Mouse (Mus musculus) heart, postnatal 36 days (tissue): ENCODE measurements around the gene Smarcd3. TPM values are rescaled to one million over a fixed set of nuclear protein-coding genes. Genes with fewer than 3 reads are reported as not detected.
"Not testable (repeated sequence)": the region's sequence is repeated elsewhere in the genome, so short reads cannot be mapped to it uniquely, and the experiment has no call there.

ENCODE experiments used
- DNase-seq, 2 experiments: peaks; one replicate each; pipeline ENCODE4 v3.0.0; 2021 to 2022
- intact Hi-C: fragments of 180-260 bp; cut with DNase I; formaldehyde crosslinking; loops from one replicate; pipeline ENCODE4 v1.15.1; 2025
- microRNA-seq, 2 experiments: library from miRNA; unstranded; fragments of <30 nt; microRNA quantifications; one replicate each; pipeline ENCODE4 v1.2.0; 2021; ENCODE audit warnings: borderline number of aligned reads in 2 of 2
- total RNA-seq, 2 experiments: library from RNA; stranded (reverse); gene quantifications; 2 replicates each; pipeline ENCODE4 v1.2.3; 2021

The Smarcd3 gene
- total RNA-seq, 2 experiments from 2014 or later: 63.2 to 64.5 TPM

DNA sequence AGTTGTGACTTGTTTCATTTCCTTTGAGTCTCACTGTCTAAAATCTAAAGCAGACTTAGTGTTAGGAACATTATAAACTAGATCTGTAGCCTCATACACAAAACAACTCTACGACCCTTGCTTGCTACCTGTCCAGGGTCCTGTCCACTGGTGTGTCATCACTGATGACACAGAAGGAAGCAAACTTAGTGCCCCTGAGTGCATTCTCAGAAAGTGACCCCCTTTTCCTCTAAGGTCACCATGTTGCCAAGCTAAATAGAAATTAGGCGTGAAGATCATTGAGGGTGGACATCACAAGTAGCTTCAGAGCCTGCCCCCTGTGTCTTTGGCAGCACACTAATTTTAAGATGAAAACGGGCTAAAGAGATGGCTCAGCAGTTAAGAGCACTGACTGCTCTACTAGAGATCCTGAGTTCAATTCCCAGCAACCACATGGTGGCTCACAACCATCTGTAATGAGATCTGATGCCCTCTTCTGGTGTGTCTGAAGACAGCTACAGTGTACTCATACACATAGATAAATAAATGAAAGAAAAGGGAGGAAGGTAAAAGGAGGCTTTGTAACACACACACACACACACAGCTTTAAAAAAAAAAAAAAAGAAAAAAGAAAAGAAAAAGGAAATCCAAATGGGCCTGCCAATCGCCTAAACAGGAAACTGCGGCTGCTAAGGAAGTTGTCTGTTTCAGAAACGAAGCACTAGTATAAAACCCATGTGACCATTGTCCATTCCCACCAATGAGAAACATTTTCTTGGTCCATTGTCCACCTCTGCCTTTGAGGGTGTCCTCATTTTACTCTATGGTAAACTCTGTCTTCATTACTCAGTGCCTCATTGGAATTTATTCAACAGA is 45.9 kb downstream of the Smarcd3 start:
- DNase-seq: no peak
- intact Hi-C loops: loop anchor here (5.0 kb wide), 1 partner anchor 151 kb away; no protein-coding TSS in a partner anchor

DNA sequence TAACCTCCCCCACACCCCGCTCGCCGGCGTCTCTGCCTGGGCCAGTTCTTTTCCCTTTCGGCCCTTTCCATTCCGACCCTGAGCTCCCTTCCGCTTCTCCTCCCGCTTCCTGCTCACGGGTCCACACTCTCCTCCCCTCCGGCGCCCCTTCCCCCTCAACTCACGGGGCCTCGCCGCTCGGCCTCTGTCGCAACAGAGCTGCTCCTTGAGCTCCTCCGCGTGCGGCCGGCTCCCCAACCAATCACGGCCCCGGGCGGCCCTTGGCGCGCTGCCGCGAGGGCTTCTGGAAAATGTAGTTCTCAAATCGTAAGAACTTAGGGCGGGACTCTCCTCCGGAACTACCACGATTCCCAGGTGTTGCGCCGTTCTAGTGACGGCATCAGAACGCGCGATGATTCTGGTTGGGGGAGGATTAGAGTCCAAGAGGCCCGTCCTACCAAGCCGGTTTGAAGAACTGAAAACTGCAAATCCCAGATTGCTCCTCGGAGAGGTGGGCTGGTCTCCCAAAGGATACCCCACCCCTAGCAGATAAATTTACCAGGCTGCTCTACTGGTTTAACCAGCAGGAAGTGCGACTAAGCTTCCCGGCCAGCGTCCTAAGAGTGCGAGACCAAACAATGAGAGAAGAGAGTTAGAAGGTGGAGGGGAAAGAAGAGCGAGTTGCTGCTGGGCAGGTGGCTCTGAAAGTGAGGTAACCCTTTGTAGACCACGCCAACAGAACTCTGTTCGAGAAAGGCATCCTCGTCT is 46.9 kb downstream of the Smarcd3 start, which contains the start of gene Abcf2:
Abcf2 (minus strand) TSS at position 285 of the 747 bp plus-strand sequence.
- intact Hi-C loops: loop anchor here (5.0 kb wide), 1 partner anchor 150 kb away; no protein-coding TSS in a partner anchor
- peak; percentile 99 to 100 for DNase-seq

DNA sequence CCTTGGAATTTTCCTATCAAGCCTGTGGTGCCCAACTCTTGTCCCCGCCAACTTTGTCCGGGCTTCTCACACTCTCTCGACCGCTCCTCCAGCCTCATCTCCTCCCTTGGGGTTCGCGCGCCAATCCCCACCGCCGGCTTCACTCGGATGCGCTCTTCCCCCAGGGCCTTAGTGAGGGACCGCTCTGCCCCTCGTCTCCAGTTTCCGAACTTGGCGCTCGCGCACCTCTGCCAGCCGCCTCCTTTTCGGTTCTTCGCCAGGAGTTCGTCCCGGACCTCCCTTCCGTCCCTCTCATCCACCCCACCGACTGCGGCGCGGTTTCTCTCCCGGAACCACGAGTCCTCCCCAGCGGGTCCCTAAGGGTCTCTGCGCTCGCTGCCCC is 47.4 kb downstream of the Smarcd3 start:
- no peak for DNase-seq
- intact Hi-C loops: loop anchor here (5.0 kb wide), 1 partner anchor 149 kb away; no protein-coding TSS in a partner anchor

DNA sequence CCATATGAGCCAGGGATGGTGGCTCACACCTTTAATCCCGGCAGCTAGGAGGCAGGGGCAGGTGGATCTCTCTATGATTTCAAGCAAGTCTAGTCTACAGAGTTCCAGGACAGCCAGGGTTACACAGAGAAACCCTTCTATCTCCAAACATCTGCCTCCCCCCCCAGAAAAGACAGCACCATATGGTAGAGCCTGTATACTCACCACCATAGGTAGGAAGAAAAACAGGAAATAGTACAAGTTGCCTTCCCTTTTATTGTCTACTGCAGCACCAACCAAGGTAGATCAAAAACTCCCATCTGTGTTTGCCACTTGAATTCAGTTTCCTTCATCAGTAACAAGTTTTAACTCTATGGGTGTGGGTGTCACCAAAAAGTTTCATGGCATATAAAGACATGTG is 48.3 kb downstream of the Smarcd3 start:
- DNase-seq: no peak
- intact Hi-C loops: loop anchor here (5.0 kb wide), 1 partner anchor 149 kb away; no protein-coding TSS in a partner anchor

DNA sequence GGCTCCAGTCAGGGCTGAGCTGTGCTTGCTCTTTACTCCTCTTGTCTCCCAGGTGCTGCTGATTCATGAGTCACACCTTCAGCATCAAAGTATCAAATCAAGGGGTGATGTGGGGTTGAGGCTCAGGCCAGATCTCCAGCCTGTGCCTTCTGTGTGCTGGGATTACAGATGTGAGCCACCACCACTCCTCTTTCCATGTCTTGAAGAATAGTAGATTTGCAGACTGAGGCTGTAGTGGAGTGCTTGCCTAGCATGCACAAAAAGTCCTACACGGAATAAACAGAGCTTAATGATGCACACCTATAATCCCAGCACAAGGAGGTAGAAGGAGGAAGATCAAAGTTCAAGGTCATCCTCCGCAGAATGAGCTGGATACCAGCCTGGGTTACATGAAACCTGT is 67.5 kb downstream of the Smarcd3 start, which contains the start of gene 4931409K22Rik:
4931409K22Rik (minus strand) TSS at position 101 of the 400 bp plus-strand sequence.
- DNase-seq: no peak
- intact Hi-C loops: no loop called here

DNA sequence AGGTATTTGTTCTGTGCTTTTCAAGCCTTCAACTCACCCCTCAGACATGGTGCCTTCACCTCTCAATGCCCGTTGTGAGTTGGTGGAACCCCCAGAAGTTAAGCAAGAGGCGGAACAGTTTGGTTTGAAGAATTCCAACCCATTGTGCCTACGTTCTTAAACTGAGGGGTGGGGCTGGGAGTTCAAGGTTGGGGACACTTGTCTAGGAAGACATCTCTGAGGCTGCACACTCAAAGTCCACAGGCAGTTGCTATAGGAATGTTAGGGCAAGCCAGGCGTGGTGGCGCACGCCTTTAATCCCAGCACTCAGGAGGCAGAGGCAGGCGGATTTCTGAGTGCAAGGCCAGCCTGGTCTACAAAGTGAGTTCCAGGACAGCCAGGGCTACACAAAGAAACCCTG is 68.9 kb downstream of the Smarcd3 start:
- intact Hi-C loops, DNase-seq: not testable (repeated sequence)

DNA sequence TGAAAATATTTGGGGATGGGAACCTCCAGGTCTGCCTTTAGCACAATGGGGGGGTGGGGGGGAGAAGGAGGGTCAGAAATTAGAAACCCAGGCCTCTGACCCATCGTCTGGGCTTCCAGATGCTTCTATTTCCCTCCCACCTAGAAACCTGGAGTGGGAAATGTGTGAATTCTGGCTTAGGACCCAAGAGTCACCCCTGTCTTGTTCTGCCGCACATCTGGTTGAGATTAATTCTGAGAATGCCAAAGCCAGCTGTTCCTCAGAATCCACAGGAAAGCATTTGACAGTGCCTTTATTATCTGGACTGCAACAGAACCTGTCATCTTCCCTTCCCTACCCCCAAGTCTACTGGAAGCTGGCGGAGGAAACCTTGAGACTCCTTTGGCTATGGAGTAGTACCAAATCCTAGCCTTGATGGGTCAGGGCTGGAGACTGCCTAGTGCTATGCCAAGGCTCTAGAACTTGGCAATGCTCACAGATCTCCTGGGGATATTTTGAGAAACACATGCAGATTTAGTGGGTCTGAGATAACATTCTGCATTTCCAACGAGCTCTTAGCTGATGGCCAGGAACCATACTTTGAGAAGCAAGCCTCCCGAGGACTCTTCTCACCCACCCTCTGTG is 70.5 kb downstream of the Smarcd3 start:
- intact Hi-C loops: no loop called here
- no peak for DNase-seq

DNA sequence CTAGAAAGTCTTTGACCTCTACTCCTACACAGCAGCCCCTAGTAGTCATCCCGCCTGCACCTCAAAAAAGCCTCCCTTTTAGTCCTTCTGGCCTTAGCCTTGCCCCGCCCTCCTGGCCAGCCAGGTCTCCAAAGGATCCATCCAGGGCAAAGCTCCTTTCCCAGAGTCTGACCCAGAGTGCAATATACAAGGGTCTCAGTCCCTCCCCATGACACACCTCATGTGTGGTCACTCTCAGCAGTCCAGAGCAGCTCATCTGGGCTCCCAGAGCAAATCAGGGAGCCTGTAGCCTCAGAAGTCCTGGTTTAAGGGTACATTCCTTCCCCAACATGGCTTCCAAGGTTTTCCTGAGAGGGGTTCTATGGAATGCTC is 72.9 kb downstream of the Smarcd3 start:
- no peak for DNase-seq
- intact Hi-C loops: no loop called here

DNA sequence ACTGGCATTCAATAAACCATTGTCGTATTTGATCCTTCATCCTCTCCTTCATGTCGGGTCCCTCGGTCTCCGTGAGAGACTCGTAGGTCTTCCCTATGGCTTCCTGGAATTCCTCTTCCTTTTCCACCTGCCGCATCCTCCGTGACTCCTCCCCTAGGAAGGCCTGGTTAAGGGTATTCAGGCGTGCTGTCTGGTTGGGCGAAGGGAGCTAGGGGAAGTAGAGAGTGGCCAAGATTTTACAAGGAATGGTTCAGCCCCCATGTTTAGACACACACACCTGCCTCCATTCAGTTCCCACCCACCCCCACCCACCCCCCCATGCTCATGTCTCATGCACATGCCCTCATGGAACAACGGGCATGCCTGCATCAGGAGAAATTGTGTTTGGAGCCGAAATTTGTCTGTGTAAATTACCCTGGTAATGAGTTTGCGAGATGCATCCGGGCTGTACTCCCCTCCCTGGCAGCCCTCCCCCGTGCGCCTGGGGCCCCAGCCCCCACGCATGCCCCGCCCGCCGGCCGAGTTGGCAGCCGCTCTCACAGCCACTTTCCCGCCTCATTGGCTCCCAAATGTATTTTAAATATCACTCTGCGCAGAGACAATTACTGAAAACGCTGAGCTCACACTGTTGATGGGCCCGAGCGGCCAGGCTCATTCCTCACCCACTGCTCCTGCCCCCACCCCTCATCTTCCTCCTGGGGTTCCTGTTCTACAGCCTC is 73.5 kb downstream of the Smarcd3 start:
- intact Hi-C loops: no loop called here
- no peak for DNase-seq

DNA sequence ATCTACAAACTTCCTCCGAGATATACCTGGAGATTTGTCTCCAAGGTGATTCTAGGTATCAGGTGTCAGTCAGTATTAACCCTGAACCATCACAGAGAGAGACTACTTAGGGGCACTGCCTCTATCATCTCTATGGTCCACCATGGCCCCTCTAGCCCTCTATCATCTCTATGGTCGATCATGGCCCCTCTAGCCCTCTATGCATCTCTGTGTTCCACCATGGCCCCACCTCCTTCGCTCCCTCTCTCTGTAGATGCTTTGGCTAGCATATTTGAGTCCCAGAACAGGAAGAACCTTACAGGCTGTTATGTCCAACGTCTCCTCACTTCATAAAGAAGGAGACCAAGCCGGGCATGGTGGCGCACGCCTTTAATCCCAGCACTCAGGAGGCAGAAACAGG is 81.6 kb downstream of the Smarcd3 start:
- no peak for DNase-seq

DNA sequence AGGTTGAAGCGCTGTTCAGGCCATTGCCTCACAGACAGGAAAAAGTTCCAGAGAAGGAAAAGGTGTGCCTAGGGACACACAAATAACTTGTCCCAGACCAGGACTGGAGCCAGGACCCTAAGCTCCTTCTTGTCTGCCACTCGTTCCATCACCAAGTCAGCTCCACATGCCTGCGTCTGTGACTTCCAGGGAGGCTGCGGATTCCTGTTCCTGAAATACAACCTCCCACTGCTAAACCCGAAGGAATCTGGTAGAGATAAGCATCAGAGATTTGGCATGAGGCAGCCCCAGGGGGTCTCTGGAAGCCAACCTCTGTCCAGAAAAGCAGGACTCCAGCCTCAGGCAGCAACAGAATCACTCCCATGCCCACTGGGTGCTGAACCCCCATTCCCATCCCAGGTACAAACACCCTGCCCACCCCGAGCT is 83.1 kb downstream of the Smarcd3 start:
- intact Hi-C loops: loop anchor here (2.0 kb wide), 1 partner anchor 56 kb away; no protein-coding TSS in a partner anchor
- DNase-seq: peak in 1 of 2 experiments; percentile 31

More for the DNA sequence above, 81.6 kb downstream of the Smarcd3 start:
- intact Hi-C loops: no loop called here

Small RNA genes within 50 kb of the gene (microRNA-seq; reads per million reads assigned to microRNA genes)
- 252 to 297 reads per million in 2 experiments for gene Mir671

Other genes with a start within 250 kb of the Smarcd3 start
- gene Atg9b, start 232.3 kb downstream of the Smarcd3 start, total RNA-seq: under 1 TPM; 0.27 to 0.75 TPM
- gene Abcb8, start 230.7 kb downstream of the Smarcd3 start, total RNA-seq: 10 to 100 TPM; 83.7 to 84.9 TPM
- not detected for gene Asic3, start 211.0 kb downstream of the Smarcd3 start, total RNA-seq
- 10 to 100 TPM; 22.5 to 23.0 TPM for gene Cdk5, start 200.9 kb downstream of the Smarcd3 start, total RNA-seq
- 10 to 100 TPM; 29.2 to 35.1 TPM for gene Slc4a2, start 200.6 kb downstream of the Smarcd3 start, total RNA-seq
- 100 to 1,000 TPM; 288 to 310 TPM for gene Fastk, start 179.1 kb downstream of the Smarcd3 start, total RNA-seq
- gene Tmub1, start 176.6 kb downstream of the Smarcd3 start, total RNA-seq: 10 to 100 TPM; 11.7 to 12.1 TPM
- 10 to 100 TPM; 83.6 to 91.1 TPM for gene Agap3, start 172.2 kb downstream of the Smarcd3 start, total RNA-seq
- not detected for gene Gbx1, start 97.2 kb downstream of the Smarcd3 start, total RNA-seq
- gene Asb10, start 83.4 kb downstream of the Smarcd3 start, total RNA-seq: 10 to 100 TPM; 73.0 to 82.3 TPM
- gene 4931409K22Rik, start 67.6 kb downstream of the Smarcd3 start, total RNA-seq: not detected
- 10 to 100 TPM; 55.3 to 56.0 TPM for gene Abcf2, start 46.9 kb downstream of the Smarcd3 start, total RNA-seq
- gene Chpf2, start 37.7 kb downstream of the Smarcd3 start, total RNA-seq: 10 to 100 TPM; 10.8 to 11.6 TPM
- gene Nub1, start 61.1 kb upstream of the Smarcd3 start, total RNA-seq: 10 to 100 TPM; 38.0 to 39.3 TPM
- gene Wdr86, start 106.3 kb upstream of the Smarcd3 start, total RNA-seq: under 1 TPM; 0.49 to 0.53 TPM
- gene Crygn, start 133.6 kb upstream of the Smarcd3 start, total RNA-seq: not detected
- 10 to 100 TPM; 75.8 to 85.5 TPM for gene Rheb, start 218.2 kb upstream of the Smarcd3 start, total RNA-seq